Mouse (Mus musculus) intestine, postnatal 0 days (tissue): ENCODE measurements around the gene Sohlh1. TPM values are rescaled to one million over a fixed set of nuclear protein-coding genes. Genes with fewer than 3 reads are reported as not detected.

Source experiments
- ATAC-seq: fragments of 200-750 bp; cut with Nextera tagmentation; 2 replicates; pipeline ENCODE4 v1.8.0; 2017; ENCODE audit warnings: mild to moderate bottlenecking, moderate TSS enrichment, moderate library complexity
- H3K27ac ChIP-seq: fragments of 300-500 bp; sonication (generic); 2 replicates; pipeline ENCODE4 v1.5.1; 2014; ENCODE audit warnings: mild to moderate bottlenecking, low read depth, low read length, moderate library complexity
- H3K27me3 ChIP-seq: fragments of 300-500 bp; sonication (generic); replicated peaks from 2 replicates; pipeline ENCODE4 v1.6.1; 2014; ENCODE audit warnings: low read length, mixed read lengths; ENCODE audit not compliant: control insufficient read depth, insufficient read depth
- H3K36me3 ChIP-seq: fragments of 300-500 bp; sonication (generic); 2 replicates; pipeline ENCODE4 v1.6.1; 2014; ENCODE audit warnings: mild to moderate bottlenecking, moderate library complexity; ENCODE audit not compliant: control insufficient read depth, insufficient read depth
- H3K4me1 ChIP-seq: fragments of 300-500 bp; sonication (generic); replicated peaks from 2 replicates; pipeline ENCODE4 v1.6.1; 2014; ENCODE audit warnings: antibody characterized with exemption, low read length, mixed read lengths; ENCODE audit not compliant: control insufficient read depth, insufficient read depth
- H3K4me2 ChIP-seq: fragments of 300-500 bp; sonication (generic); replicated peaks from 2 replicates; pipeline ENCODE4 v1.6.1; 2014; ENCODE audit warnings: low read depth, mild to moderate bottlenecking, moderate library complexity
- H3K4me3 ChIP-seq: fragments of 300-500 bp; sonication (generic); 2 replicates; pipeline ENCODE4 v1.5.1; 2014; ENCODE audit warnings: low read depth, low read length
- H3K9ac ChIP-seq: fragments of 300-500 bp; sonication (generic); 2 replicates; pipeline ENCODE4 v1.6.1; 2014; ENCODE audit warnings: mild to moderate bottlenecking, low read depth, low read length
- H3K9me3 ChIP-seq: fragments of 300-500 bp; sonication (generic); 2 replicates; pipeline ENCODE4 v1.6.1; 2016; ENCODE audit warnings: mixed run types; ENCODE audit not compliant: control insufficient read depth
- CTCF ChIP-seq: sonication (generic); IDR thresholded peaks from 2 replicates; pipeline ENCODE4 v1.5.1; 2016; ENCODE audit warnings: low read depth, mild to moderate bottlenecking, control low read depth, antibody characterized with exemption, moderate library complexity
- WGBS: fragments of 180-500 bp; shearing (Covaris S2); extraction: QIAGEN DNeasy Blood & Tissue Kit; methylation state at CpG from one replicate; pipeline ENCODE4 v1.1.7; 2014; 5-methylcytosine and 5-hydroxymethylcytosine counted together
- polyA plus RNA-seq: library from polyadenylated mRNA; unstranded; fragments of >200 nt; fragmentation: Nextera tagmentation; extraction: Ambion mirVana; gene quantifications from 2 replicates; pipeline ENCODE4 v1.2.1, GENCODE M21; 2015

Sohlh1 gene
- polyA plus RNA-seq, result not detected in 2 replicates

DNA sequence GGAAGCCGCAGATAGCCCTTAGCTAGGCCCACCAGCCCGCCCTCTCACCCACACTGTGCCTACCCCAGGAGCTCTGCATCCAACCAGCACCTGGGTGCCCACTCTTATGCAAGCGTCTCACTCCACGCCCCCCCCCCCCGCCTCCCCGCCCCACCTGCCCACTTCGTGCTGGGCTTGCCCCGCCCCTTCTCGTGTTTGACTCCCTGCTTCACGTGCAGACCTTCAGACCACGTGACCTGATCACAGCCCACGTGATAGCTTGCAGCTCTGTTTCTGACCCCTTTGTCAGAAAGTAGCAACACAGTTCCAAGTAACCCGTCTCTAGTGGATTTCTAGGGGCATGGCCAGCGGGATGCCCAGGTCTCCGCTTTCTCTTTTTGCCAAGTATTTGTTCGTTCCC is at the start of gene Sohlh1:
Gene Sohlh1 (minus strand): TSS at position 23 of the 400 bp plus-strand sequence.
- Histone ChIP-seq H3K36me3 (no peaks in the 10 kb centered on the region), H3K4me1 (no peaks in the 10 kb centered on the region), H3K9ac (no peak within 1 kb of the TSS), H3K27me3 (no peaks in the 10 kb centered on the region), H3K9me3 (no peaks in the 10 kb centered on the region), H3K27ac (no peak within 1 kb of the TSS), H3K4me2 (no peak within 1 kb of the TSS), H3K4me3 (no peak within 1 kb of the TSS)
- TF ChIP-seq CTCF, result no peak
- no peak for ATAC-seq
- WGBS, result 83% methylated on average over 14 of the region's 16 CpGs

DNA sequence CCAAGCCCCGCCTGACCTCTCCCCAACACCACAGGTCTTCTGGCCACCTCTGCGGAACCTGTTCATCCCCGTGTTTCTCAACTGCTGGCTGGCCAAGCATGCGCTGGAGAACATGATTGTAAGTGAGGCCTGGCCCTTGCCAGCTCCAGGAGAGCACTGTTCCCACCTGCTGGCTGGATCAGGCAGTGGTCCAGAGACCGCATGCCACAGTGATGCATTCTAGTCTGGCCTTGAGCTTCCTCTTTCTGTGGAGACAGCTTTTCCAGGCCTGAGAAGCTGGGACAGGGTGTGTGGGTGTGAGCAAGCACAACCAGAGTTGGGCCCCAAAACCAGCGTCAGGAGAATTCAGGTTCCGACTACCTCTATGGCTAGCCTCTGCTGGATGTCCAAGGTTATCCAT is 45.4 kb upstream of the Sohlh1 start:
- Histone ChIP-seq H3K36me3 (no peaks in the 10 kb centered on the region), H3K4me1 (no peaks in the 10 kb centered on the region), H3K4me3 (no peak overlapping the region), H3K27me3 (no peaks in the 10 kb centered on the region), H3K4me2 (no peak overlapping the region), H3K9ac (no peak overlapping the region), H3K9me3 (no peaks in the 10 kb centered on the region), H3K27ac (no peak overlapping the region)
- 71% methylated on average over 7 of the region's 7 CpGs for WGBS
- peak; percentile 35; the same call in 1 of the 2 replicates for TF ChIP-seq CTCF
- no peak for ATAC-seq

DNA sequence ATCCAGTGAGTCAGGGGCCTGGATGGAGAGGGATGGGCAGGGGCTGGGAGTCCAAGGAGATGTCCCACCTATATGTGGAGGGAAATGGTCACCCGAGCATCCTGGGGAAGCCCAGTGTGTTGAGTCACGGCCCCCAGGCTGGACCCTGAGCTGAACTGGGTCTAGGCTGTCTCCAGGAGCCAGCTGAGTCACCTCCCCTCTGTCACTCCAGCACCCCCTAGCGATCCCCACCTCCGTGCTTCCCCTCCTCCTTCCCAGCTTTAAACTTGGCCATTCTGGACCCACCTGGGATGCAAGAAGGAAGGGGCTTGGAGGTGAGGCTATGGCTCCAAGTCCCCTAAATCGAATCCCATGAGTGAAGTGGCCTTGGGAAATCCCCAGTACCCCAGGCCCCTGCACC is 41.1 kb upstream of the Sohlh1 start:
- H3K9ac ChIP-seq, result no peak overlapping the region
- no peaks in the 10 kb centered on the region for H3K27me3 ChIP-seq
- no peaks in the 10 kb centered on the region for H3K36me3 ChIP-seq
- no peak for ATAC-seq
- H3K4me2 ChIP-seq, result no peak overlapping the region
- H3K4me3 ChIP-seq, result no peak overlapping the region
- 51% methylated on average over 5 of the region's 5 CpGs for WGBS
- TF ChIP-seq CTCF, result no peak
- H3K27ac ChIP-seq, result no peak overlapping the region
- H3K4me1 ChIP-seq, result no peaks in the 10 kb centered on the region
- no peaks in the 10 kb centered on the region for H3K9me3 ChIP-seq

DNA sequence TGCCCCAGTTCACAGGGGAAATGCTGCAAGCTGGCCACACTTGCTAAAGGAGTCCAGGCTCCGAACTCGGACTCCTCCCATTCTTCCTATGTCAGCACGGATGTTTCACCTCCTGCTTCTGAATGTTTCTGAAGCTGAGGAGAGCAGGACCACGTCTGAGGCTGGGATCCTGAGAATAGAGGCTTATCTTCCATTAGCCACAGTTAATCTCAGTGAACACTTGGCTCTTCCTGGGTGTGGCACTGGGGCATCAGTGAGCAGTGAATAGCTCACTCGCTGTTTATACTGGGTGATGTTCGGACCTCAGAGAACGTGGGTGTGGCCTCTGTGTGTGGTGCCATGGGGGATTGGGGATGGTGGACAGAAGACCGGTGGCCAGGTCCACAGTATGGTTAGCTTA is 40.2 kb upstream of the Sohlh1 start:
- WGBS, result 50% methylated on average over 8 of the region's 8 CpGs
- no peaks in the 10 kb centered on the region for H3K4me1 ChIP-seq
- no peak overlapping the region for H3K4me2 ChIP-seq
- H3K27ac ChIP-seq, result no peak overlapping the region
- no peak overlapping the region for H3K9ac ChIP-seq
- ATAC-seq, result no peak
- no peak for TF ChIP-seq CTCF
- no peak overlapping the region for H3K4me3 ChIP-seq
- no peaks in the 10 kb centered on the region for H3K36me3 ChIP-seq
- no peaks in the 10 kb centered on the region for H3K9me3 ChIP-seq
- no peaks in the 10 kb centered on the region for H3K27me3 ChIP-seq

DNA sequence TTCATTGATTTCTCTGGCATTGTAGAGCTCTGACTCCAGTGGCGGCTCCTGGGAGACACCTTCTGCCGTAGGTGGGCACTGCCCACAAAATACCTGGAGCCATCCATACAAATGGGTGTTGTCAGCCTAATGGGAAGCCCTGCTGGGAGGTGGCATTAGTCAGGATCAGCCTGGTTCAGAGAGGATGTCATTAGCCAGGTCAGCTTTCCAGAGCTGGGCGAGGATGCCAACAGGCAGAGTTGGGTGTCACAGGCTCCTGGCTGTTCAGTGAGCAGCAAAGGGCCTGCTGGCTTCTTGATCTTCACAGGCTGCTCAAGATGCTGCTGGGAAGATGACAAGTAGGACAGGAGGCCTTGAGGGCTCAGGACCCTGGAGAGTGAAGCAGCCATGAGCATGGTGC is 37.7 kb upstream of the Sohlh1 start:
- no peak overlapping the region for H3K4me3 ChIP-seq
- H3K27me3 ChIP-seq, result no peaks in the 10 kb centered on the region
- no peak overlapping the region for H3K9ac ChIP-seq
- H3K27ac ChIP-seq, result no peak overlapping the region
- H3K4me2 ChIP-seq, result no peak overlapping the region
- no peaks in the 10 kb centered on the region for H3K9me3 ChIP-seq
- H3K36me3 ChIP-seq, result no peaks in the 10 kb centered on the region
- ATAC-seq, result no peak
- H3K4me1 ChIP-seq, result no peaks in the 10 kb centered on the region
- no peak for TF ChIP-seq CTCF
- 92% methylated on average over 3 of the region's 3 CpGs for WGBS

DNA sequence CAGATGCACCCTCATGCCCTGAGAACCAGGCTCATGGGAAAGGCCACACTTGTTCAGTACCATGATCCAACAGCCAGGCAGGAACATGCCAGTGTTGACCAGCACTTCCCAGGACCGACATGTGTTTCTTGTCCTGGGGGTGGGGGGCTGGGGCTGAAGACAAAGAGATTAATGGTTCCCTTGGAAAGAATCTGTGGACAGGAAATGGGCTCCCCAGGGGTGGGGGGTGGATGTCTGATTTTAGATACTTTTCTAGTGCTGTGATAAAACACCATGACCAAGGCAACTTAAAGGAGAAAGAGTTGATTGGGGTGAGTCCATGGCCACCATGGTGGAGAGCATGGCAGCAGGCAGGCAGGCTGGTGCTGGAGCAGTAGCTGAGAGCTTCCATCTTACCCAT is 35.2 kb upstream of the Sohlh1 start:
- Histone ChIP-seq H3K4me3 (no peak overlapping the region), H3K9ac (no peak overlapping the region), H3K27ac (no peak overlapping the region), H3K27me3 (peaks cover 18% of the 10 kb centered on the region), H3K36me3 (no peaks in the 10 kb centered on the region), H3K4me2 (no peak overlapping the region), H3K9me3 (no peaks in the 10 kb centered on the region), H3K4me1 (no peaks in the 10 kb centered on the region)
- no peak for ATAC-seq
- no peak for TF ChIP-seq CTCF
- WGBS, result 42% methylated on average over 1 of the region's 1 CpGs

DNA sequence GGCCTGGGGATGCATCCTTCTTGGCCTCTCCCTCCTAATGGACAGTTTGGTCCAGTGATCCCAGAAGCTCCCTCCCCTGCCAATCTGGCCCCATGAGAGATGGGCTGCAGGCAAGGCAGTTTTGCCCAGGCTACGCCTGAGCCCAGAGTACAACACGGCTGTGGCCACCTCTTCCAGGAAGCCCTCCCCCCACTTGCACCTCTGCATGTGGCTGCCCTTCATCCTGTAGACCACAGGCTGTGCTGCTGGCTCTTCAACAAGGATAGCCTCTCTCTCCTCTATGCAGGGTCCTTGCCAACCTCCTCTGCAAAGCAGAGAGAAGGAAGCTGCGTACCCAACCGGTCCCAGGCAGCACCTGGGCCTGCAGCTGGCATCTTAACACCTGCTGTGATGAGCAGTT is 32.0 kb upstream of the Sohlh1 start:
- no peaks in the 10 kb centered on the region for H3K4me1 ChIP-seq
- H3K36me3 ChIP-seq, result no peaks in the 10 kb centered on the region
- H3K4me2 ChIP-seq, result no peak overlapping the region
- TF ChIP-seq CTCF, result no peak
- no peaks in the 10 kb centered on the region for H3K9me3 ChIP-seq
- H3K27me3 ChIP-seq, result peaks cover 20% of the 10 kb centered on the region
- no peak for ATAC-seq
- 62% methylated on average over 4 of the region's 4 CpGs for WGBS
- no peak overlapping the region for H3K9ac ChIP-seq
- H3K4me3 ChIP-seq, result no peak overlapping the region
- H3K27ac ChIP-seq, result no peak overlapping the region
